Mouse (Mus musculus): ENCODE measurements around the gene Lin28b.

GRCm38 (mm10) chr10:45370545-45370944 lies 115.7 kb downstream of the Lin28b start:
- TF ChIP-seq POLR2A (IDR thresholded peaks at IDR 0.05; ENCODE audit: low read depth, low read length) (no peak), CTCF (IDR thresholded peaks at IDR 0.05; ENCODE audit: extremely low read depth, insufficient read depth, insufficient read length, insufficient replicate concordance) (no peak)
